Mouse (Mus musculus) lung, embryonic 15.5 days (tissue): ENCODE results near the gene Ugt2a1. TPM values are rescaled to one million over a fixed set of nuclear protein-coding genes. Genes with fewer than 3 reads are reported as not detected.
"Not testable (repeated sequence)": the region's sequence is repeated elsewhere in the genome, so short reads cannot be mapped to it uniquely, and the experiment has no call there.

Experiments used
- ATAC-seq: fragments of 200-750 bp; cut with Nextera tagmentation; 2 replicates; pipeline ENCODE4 v1.8.0; 2017; ENCODE audit warnings: moderate number of reproducible peaks, borderline replicate concordance; ENCODE audit not compliant: low FRiP score, low TSS enrichment; ENCODE audit errors: extremely low read depth
- H3K27ac ChIP-seq: fragments of 300-500 bp; sonication (generic); 2 replicates; pipeline ENCODE4 v1.5.1; 2015; ENCODE audit warnings: moderate library complexity, mild to moderate bottlenecking, inconsistent platforms
- H3K27me3 ChIP-seq: fragments of 300-500 bp; sonication (generic); 2 replicates; pipeline ENCODE4 v1.6.1; 2015; ENCODE audit warnings: inconsistent platforms
- H3K36me3 ChIP-seq: fragments of 300-500 bp; sonication (generic); 2 replicates; pipeline ENCODE4 v1.6.1; 2015; ENCODE audit warnings: inconsistent platforms
- H3K4me1 ChIP-seq: fragments of 300-500 bp; sonication (generic); 2 replicates; pipeline ENCODE4 v1.6.1; 2015; ENCODE audit warnings: inconsistent platforms
- H3K4me2 ChIP-seq: fragments of 300-500 bp; sonication (generic); 2 replicates; pipeline ENCODE4 v1.6.1; 2015; ENCODE audit warnings: inconsistent platforms, mild to moderate bottlenecking, moderate library complexity
- H3K4me3 ChIP-seq: fragments of 300-500 bp; sonication (generic); 2 replicates; pipeline ENCODE4 v1.5.1; 2015; ENCODE audit warnings: mild to moderate bottlenecking, inconsistent platforms
- H3K9ac ChIP-seq: fragments of 300-500 bp; sonication (generic); 2 replicates; pipeline ENCODE4 v1.6.1; 2015; ENCODE audit warnings: inconsistent platforms
- H3K9me3 ChIP-seq: fragments of 300-500 bp; sonication (generic); 2 replicates; pipeline ENCODE4 v1.6.1; 2016; ENCODE audit warnings: inconsistent platforms
- WGBS: fragments of 180-500 bp; shearing (Covaris S2); methylation state at CpG from one replicate; pipeline ENCODE4 v1.1.7; 2015; 5-methylcytosine and 5-hydroxymethylcytosine counted together
- polyA plus RNA-seq: library from polyadenylated mRNA; unstranded; fragments of >200 nt; fragmentation: Nextera tagmentation; extraction: Ambion mirVana; gene quantifications from 2 replicates; pipeline ENCODE4 v1.2.1, GENCODE M21; 2015

Ugt2a1 gene
- polyA plus RNA-seq: not detected in 2 replicates

- no peak within 1 kb of the TSS for H3K4me3 ChIP-seq
- no peak within 1 kb of the TSS for H3K27ac ChIP-seq
- no peak for ATAC-seq
- no peaks in the 10 kb centered on the region for H3K4me1 ChIP-seq
- 76% methylated on average over 1 of the region's 1 CpGs for WGBS
- no peak within 1 kb of the TSS for H3K4me2 ChIP-seq
- no peak within 1 kb of the TSS for H3K9ac ChIP-seq
- no peaks in the 10 kb centered on the region for H3K36me3 ChIP-seq
- no peaks in the 10 kb centered on the region for H3K27me3 ChIP-seq
- no peaks in the 10 kb centered on the region for H3K9me3 ChIP-seq
Measured at GRCm38 (mm10) chr5:87490771-87491170, at the start of gene Ugt2a1. Ugt2a1 (minus strand) TSS chr5:87490871.

GRCm38 (mm10) chr5:87538111-87538510 lies 47.4 kb upstream of the Ugt2a1 start, which contains the start of gene Sult1b1:
Sult1b1 (minus strand) TSS chr5:87538195.
- no peaks in the 10 kb centered on the region for H3K36me3 ChIP-seq
- no peak within 1 kb of the TSS for H3K27ac ChIP-seq

GRCm38 (mm10) chr5:87535994-87536644 lies 45.4 kb upstream of the Ugt2a1 start:
- Histone ChIP-seq H3K9ac (no peak overlapping the region), H3K4me3 (no peak overlapping the region), H3K27me3 (no peaks in the 10 kb centered on the region), H3K36me3 (no peaks in the 10 kb centered on the region), H3K27ac (no peak overlapping the region), H3K4me2 (no peak overlapping the region), H3K9me3 (no peaks in the 10 kb centered on the region), H3K4me1 (no peaks in the 10 kb centered on the region)
- 83% methylated on average over 4 of the region's 4 CpGs for WGBS
- ATAC-seq: no peak

More at GRCm38 (mm10) chr5:87538111-87538510, 47.4 kb upstream of the Ugt2a1 start, which contains the start of gene Sult1b1:
- ATAC-seq: no peak
- no peak within 1 kb of the TSS for H3K4me2 ChIP-seq
- 68% methylated on average over 2 of the region's 2 CpGs for WGBS
- no peak within 1 kb of the TSS for H3K9ac ChIP-seq
- H3K9me3 ChIP-seq: no peaks in the 10 kb centered on the region
- no peaks in the 10 kb centered on the region for H3K27me3 ChIP-seq
- no peaks in the 10 kb centered on the region for H3K4me1 ChIP-seq
- H3K4me3 ChIP-seq: no peak within 1 kb of the TSS

GRCm38 (mm10) chr5:87532288-87532687 lies 41.6 kb upstream of the Ugt2a1 start:
- Histone ChIP-seq H3K27ac (no peak overlapping the region), H3K4me1 (no peaks in the 10 kb centered on the region), H3K36me3 (no peaks in the 10 kb centered on the region), H3K27me3 (no peaks in the 10 kb centered on the region), H3K4me3 (no peak overlapping the region), H3K4me2 (no peak overlapping the region), H3K9me3 (no peaks in the 10 kb centered on the region), H3K9ac (no peak overlapping the region)
- no peak for ATAC-seq
- WGBS: 45% methylated on average over 2 of the region's 2 CpGs

GRCm38 (mm10) chr5:87523561-87523960 lies 32.9 kb upstream of the Ugt2a1 start:
- H3K4me1 ChIP-seq, H3K36me3 ChIP-seq, H3K4me3 ChIP-seq, H3K27ac ChIP-seq, H3K4me2 ChIP-seq, H3K9ac ChIP-seq, H3K9me3 ChIP-seq, H3K27me3 ChIP-seq, ATAC-seq: not testable (repeated sequence)
- WGBS: 88% methylated on average over 2 of the region's 2 CpGs

GRCm38 (mm10) chr5:87505776-87506458 lies 15.2 kb upstream of the Ugt2a1 start:
- no peaks in the 10 kb centered on the region for H3K4me1 ChIP-seq
- WGBS: 51% methylated on average over 4 of the region's 4 CpGs

GRCm38 (mm10) chr5:87502687-87503086 lies 12.0 kb upstream of the Ugt2a1 start:
- 76% methylated on average over 1 of the region's 1 CpGs for WGBS
- H3K27me3 ChIP-seq: no peaks in the 10 kb centered on the region

More at GRCm38 (mm10) chr5:87505776-87506458, 15.2 kb upstream of the Ugt2a1 start:
- ATAC-seq: no peak
- H3K27me3 ChIP-seq: no peaks in the 10 kb centered on the region
- H3K9ac ChIP-seq: no peak overlapping the region
- no peaks in the 10 kb centered on the region for H3K36me3 ChIP-seq
- no peak overlapping the region for H3K4me2 ChIP-seq
- no peak overlapping the region for H3K27ac ChIP-seq
- no peaks in the 10 kb centered on the region for H3K9me3 ChIP-seq
- H3K4me3 ChIP-seq: no peak overlapping the region

GRCm38 (mm10) chr5:87499341-87499740 lies 8.7 kb upstream of the Ugt2a1 start:
- no peaks in the 10 kb centered on the region for H3K36me3 ChIP-seq
- no peak overlapping the region for H3K4me3 ChIP-seq
- ATAC-seq: no peak
- H3K27ac ChIP-seq: no peak overlapping the region
- no peak overlapping the region for H3K9ac ChIP-seq
- H3K9me3 ChIP-seq: no peaks in the 10 kb centered on the region
- H3K27me3 ChIP-seq: no peaks in the 10 kb centered on the region
- H3K4me1 ChIP-seq: no peaks in the 10 kb centered on the region
- H3K4me2 ChIP-seq: no peak overlapping the region

More at GRCm38 (mm10) chr5:87502687-87503086, 12.0 kb upstream of the Ugt2a1 start:
- Histone ChIP-seq H3K4me3 (no peak overlapping the region), H3K27ac (no peak overlapping the region), H3K9me3 (no peaks in the 10 kb centered on the region), H3K9ac (no peak overlapping the region), H3K36me3 (no peaks in the 10 kb centered on the region), H3K4me1 (no peaks in the 10 kb centered on the region), H3K4me2 (no peak overlapping the region)
- no peak for ATAC-seq

GRCm38 (mm10) chr5:87498936-87499335 lies 8.3 kb upstream of the Ugt2a1 start:
- ATAC-seq: no peak
- no peak overlapping the region for H3K9ac ChIP-seq
- H3K27me3 ChIP-seq: no peaks in the 10 kb centered on the region
- H3K27ac ChIP-seq: no peak overlapping the region
- no peak overlapping the region for H3K4me3 ChIP-seq
- no peaks in the 10 kb centered on the region for H3K9me3 ChIP-seq
- no peaks in the 10 kb centered on the region for H3K36me3 ChIP-seq
- no peak overlapping the region for H3K4me2 ChIP-seq
- no peaks in the 10 kb centered on the region for H3K4me1 ChIP-seq

GRCm38 (mm10) chr5:87486706-87487105 lies 4.0 kb downstream of the Ugt2a1 start, which contains the start of gene Gm43638:
Gm43638 (minus strand) TSS chr5:87486806.
- H3K4me1 ChIP-seq, H3K36me3 ChIP-seq, H3K27me3 ChIP-seq, ATAC-seq, H3K4me3 ChIP-seq, H3K9me3 ChIP-seq, H3K9ac ChIP-seq, H3K27ac ChIP-seq, H3K4me2 ChIP-seq: not testable (repeated sequence)
- 78% methylated on average over 1 of the region's 1 CpGs for WGBS

GRCm38 (mm10) chr5:87482160-87482559 lies 8.5 kb downstream of the Ugt2a1 start, which contains the start of gene Ugt2a2:
Ugt2a2 (minus strand) TSS chr5:87482260.
- H3K27me3 ChIP-seq: no peaks in the 10 kb centered on the region
- H3K9me3 ChIP-seq: no peaks in the 10 kb centered on the region
- no peak within 1 kb of the TSS for H3K9ac ChIP-seq
- no peak for ATAC-seq
- no peaks in the 10 kb centered on the region for H3K4me1 ChIP-seq
- H3K4me3 ChIP-seq: no peak within 1 kb of the TSS
- H3K36me3 ChIP-seq: no peaks in the 10 kb centered on the region
- no peak within 1 kb of the TSS for H3K4me2 ChIP-seq
- WGBS: 76% methylated on average over 5 of the region's 5 CpGs
- no peak within 1 kb of the TSS for H3K27ac ChIP-seq

- H3K4me1 ChIP-seq: no peaks in the 10 kb centered on the region
- H3K9me3 ChIP-seq: no peaks in the 10 kb centered on the region
- ATAC-seq: no peak
- no peak overlapping the region for H3K4me2 ChIP-seq
- no peak overlapping the region for H3K4me3 ChIP-seq
- no peak overlapping the region for H3K27ac ChIP-seq
- H3K36me3 ChIP-seq: no peaks in the 10 kb centered on the region
- WGBS: 57% methylated on average over 1 of the region's 1 CpGs
- H3K9ac ChIP-seq: no peak overlapping the region
- H3K27me3 ChIP-seq: no peaks in the 10 kb centered on the region
Measured at GRCm38 (mm10) chr5:87458810-87459209, 31.9 kb downstream of the Ugt2a1 start.
